Mouse (Mus musculus): ENCODE results near the gene Dgcr2. TPM values are rescaled to one million over a fixed set of nuclear protein-coding genes. Genes with fewer than 3 reads are reported as not detected.

Gene Dgcr2
- total RNA-seq (2021) = 10 to 100 TPM; 36.7 to 40.4 TPM
- long read RNA-seq, experiment 1, full-length matches to known transcripts = 55 of 66 reads
- long read RNA-seq, experiment 1, partial matches to known transcripts = 3 of 66 reads
- long read RNA-seq, experiment 1, other reads (novel, unspliced or antisense) = 8 of 66 reads
- long read RNA-seq, experiment 2, full-length matches to known transcripts = 41 of 53 reads
- long read RNA-seq, experiment 2, partial matches to known transcripts = 7 of 53 reads
- long read RNA-seq, experiment 2, other reads (novel, unspliced or antisense) = 5 of 53 reads

DNA sequence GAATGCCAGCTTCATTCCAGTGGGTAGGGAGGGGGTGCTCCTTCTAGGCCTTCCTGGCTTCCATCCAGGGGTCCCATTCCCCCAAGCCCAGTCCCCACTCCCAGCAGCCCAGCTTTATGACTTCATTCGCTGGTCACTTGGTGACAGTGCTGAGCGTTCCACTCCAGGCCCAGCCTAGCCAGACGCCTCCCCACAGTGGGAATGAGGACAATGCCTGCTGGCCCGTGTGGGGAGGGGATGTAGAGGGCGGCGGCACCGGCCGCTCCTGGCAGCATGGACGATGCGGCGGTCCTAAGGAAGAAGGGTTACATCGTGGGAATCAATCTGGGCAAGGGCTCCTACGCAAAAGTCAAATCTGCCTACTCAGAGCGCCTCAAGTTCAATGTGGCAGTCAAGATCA lies at the start of gene Dgcr2, which contains the start of gene Tssk2:
Gene Dgcr2 (minus strand): TSS at position 101 of the 400 bp plus-strand sequence.
Gene Tssk2 (plus strand): TSS at position 176 of the 400 bp plus-strand sequence.
- DNase-seq = no peak

- DNase-seq = no peak
Observed at GRCm38 (mm10) chr16:17945081-17945831, 46.9 kb upstream of the Dgcr2 start.

DNA sequence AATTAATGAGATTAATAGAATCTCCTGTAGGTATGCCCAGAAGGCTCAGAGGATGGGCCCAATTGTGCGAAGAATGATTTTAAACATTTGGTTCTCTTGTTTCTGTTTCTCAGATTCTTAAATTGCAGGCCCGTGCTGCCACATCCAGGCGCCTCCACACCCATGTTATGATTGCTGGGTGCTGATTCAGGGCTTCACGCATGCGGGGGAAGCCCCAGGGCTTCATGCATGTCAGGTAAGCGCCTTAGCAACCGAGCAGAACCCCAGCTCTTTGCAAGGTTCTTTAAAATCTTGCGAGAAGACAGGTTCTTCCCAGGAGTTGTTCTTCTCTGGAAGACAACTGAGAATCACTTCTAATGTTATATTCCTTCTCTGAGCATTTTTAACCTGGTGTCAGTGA lies 45.1 kb upstream of the Dgcr2 start:
- no peak for DNase-seq

- no peak for DNase-seq
Observed at GRCm38 (mm10) chr16:17939255-17939751, 40.9 kb upstream of the Dgcr2 start.

- DNase-seq = no peak
Observed at GRCm38 (mm10) chr16:17938821-17939220, 40.5 kb upstream of the Dgcr2 start.

- no peak for DNase-seq
Observed at GRCm38 (mm10) chr16:17938187-17938586, 39.8 kb upstream of the Dgcr2 start.

- no peak for DNase-seq
Observed at GRCm38 (mm10) chr16:17936776-17937175, 38.4 kb upstream of the Dgcr2 start.

GRCm38 (mm10) chr16:17934445-17934910 lies 36.1 kb upstream of the Dgcr2 start:
- DNase-seq = no peak

DNA sequence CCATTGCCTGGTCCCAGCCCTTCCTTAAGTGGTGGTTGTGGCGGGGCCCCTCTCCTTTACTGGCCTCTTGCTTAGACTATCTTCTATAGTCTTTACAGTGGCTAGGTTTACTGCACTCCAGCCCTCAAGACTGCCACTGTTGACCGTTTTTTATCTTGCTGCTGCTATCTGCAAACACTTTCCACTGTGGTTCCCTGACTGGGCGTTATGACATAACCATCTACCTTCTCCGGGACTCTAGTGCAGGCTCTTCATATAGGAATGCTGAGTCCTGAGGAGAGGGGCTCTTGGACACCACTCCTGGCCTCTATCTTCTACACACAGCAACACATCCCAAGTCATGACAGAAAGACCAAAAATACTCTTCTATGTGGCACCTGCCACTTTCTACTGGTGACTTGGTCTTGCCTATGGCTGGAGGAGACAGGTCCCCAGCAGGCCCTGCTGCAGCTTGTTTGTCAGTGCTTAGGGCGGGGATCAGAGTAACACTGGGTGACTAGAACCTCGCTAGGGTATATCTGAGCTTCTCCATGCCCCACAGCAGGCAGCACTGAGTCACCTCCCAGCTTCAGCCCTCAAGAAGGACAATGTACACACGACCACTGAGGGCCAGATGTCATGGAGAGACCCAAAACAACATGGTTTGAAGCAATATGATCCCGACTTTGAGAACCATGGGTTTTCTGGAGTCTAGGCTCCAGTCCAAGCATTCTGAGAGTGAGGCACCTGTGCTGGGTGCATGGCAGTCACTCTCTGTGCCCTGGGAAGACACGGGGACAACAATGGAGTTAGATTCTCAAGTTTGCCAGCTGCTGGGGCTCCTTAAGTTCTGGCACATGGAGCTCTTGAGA lies 35.5 kb upstream of the Dgcr2 start:
- DNase-seq = no peak

- DNase-seq = no peak
Observed at GRCm38 (mm10) chr16:17931906-17932460, 33.6 kb upstream of the Dgcr2 start.

DNA sequence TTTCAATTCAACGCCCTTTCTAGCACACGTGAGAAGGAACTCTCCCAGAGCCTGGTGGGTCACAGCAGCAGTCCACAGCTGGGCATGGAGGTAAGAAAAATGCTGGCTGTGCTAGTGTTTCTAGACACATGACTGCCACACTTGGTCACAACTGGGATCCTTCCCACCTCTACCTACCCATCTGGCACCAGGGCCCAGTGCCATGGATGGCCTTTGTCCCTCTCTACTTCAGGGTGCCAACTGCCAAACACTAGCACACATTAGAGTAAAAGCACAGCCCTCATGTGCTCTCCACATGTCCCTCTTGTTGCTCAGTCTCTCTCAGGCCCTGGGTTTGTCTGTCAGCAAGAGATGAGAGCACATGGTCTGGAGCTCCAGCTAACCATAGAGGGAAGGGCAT lies 31.3 kb upstream of the Dgcr2 start:
- no peak for DNase-seq

- DNase-seq = no peak
Observed at GRCm38 (mm10) chr16:17929211-17929610, 30.8 kb upstream of the Dgcr2 start.

- DNase-seq = peak; percentile 60
Observed at GRCm38 (mm10) chr16:17928627-17929104, 30.3 kb upstream of the Dgcr2 start.

GRCm38 (mm10) chr16:17928087-17928580 lies 29.8 kb upstream of the Dgcr2 start, which contains the start of gene Slc25a1:
Gene Slc25a1 (minus strand): TSS chr16:17928219.
- DNase-seq = peak; percentile 65

DNA sequence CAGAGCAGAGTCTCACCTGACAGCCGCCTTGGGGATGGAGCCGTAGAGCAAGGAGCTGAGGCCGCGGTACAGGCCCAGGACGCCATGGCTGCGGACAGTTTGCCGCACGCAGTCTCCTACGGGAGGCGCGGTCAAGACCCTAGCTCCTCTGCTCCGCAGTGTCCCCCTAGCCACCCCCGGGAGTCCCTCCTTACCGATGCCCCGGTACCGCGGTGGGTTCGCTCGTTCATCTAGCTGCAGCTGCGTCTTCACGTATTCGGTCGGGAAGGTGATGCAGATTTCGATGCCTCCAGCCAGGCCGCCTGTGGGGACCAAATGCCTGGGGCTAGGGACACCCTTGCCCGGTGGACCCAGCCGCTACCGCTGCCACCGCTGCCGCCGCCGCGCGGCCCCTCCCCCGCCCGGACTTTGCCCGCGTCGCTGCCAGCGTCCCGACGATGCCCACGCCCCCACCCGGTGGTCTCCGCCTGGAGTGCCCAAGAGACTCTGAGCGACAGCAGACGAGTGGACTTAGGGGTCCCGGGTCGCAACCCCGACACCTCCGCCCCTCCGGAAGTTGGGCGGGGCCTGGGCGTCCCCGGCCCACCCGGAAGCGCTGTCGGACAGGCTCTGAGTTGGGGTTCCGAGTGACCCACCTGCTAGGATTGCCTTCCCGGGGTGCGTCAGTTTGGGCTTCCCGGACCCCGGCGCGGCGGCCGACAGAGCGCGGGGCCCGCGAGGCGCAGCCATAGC lies 29.2 kb upstream of the Dgcr2 start:
- peak; percentile 37 for DNase-seq

- no peak for DNase-seq
Observed at GRCm38 (mm10) chr16:17922163-17922538, 23.8 kb upstream of the Dgcr2 start.

- DNase-seq = peak; percentile 94
Observed at GRCm38 (mm10) chr16:17921325-17922162, 23.2 kb upstream of the Dgcr2 start.

DNA sequence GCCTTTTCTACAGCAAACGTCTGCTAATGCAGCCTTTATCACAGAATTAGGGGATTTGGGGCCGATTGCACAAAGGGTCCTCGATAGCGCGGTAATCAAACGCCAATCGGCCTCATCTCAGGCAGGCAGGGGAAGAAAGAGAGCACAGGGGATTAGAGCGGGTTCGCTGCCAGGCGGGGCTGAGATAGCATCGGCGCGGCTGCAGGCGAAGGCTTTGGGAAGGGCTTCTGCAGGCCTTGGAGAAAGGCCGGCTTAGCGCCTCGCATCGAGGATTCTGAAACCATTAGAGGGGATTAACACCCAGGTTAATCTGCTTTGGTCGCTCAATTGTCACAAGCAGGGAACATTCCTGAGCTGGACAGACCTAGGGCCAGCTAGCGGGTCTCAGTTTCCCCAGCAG lies 22.2 kb upstream of the Dgcr2 start:
- no peak for DNase-seq

GRCm38 (mm10) chr16:17914307-17915249 lies 16.2 kb upstream of the Dgcr2 start, which contains the start of gene Gsc2:
Gene Gsc2 (minus strand): TSS chr16:17915059.
- no peak for DNase-seq
